Mouse (Mus musculus): ENCODE data around the gene Olfr1380. TPM values are rescaled to one million over a fixed set of nuclear protein-coding genes. Genes with fewer than 3 reads are reported as not detected.
"Not testable (repeated sequence)": the region's sequence is repeated elsewhere in the genome, so short reads cannot be mapped to it uniquely, and the experiment has no call there.

Gene Olfr1380
- polyA plus RNA-seq, 1 experiment from 2014 or later = not detected

DNA sequence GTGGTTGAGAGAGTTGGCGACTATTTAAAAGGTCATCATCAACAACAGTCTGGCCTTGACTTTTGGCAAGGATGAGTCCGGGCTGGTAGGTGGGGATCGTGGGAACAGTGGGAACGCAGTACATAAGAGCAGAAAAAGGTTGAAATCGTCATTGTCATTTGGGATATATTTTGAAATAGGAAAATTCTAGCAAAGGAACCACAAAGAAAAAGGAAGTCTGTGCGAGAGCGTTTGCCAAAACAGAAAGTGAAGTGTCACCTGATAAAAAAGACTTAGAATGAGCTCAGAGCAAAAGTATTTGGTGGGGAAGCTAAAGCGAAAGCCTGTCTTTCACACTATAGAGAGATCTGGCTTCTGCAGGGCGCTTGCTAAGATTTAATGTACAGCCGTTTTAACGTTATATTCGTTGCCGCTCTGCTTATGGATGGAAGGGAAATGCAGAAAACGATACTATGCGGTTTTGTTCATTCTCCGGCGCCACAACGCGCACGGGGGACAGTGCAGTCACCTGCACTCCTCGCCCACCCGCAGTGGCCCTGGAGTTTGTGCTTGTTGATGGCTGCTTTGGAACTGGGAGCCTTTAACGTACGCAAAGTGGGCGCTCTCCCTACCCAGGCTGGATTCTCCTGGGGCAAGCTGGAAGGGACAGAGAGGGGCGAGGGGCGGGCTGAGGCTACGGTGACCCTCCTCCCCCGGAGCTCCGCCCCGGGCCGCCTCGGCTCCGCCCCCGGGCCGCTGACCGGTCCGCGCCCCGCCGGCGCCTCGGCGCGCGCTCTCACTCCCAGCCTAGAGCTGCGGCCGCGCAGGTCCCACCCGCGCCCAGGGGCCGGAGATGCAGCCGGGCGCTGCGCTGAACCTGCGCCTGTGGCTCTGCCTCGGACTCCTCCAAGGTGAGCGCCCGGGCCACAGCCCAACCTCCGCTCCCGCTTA lies 52.5 kb downstream of the Olfr1380 start, which contains the start of gene Flt4:
Gene Flt4 (plus strand): TSS at position 326 of the 930 bp plus-strand sequence.
- not testable (repeated sequence) for H3K27ac ChIP-seq
- peaks cover 10% of the 10 kb centered on the region for H3K4me1 ChIP-seq

GRCm38 (mm10) chr11:49609868-49610824 lies 53.5 kb downstream of the Olfr1380 start:
- Histone ChIP-seq H3K27me3 (ENCODE audit: low read depth, poor library complexity, severe bottlenecking) (peaks cover 82% of the 10 kb centered on the region), H3K4me1 (peaks cover 10% of the 10 kb centered on the region), H3K4me3 (peak overlapping the region; percentile 55)
- not testable (repeated sequence) for H3K36me3 ChIP-seq; H3K27ac ChIP-seq; H3K9me3 ChIP-seq (replicated peaks)
- 2% methylated on average over 52 of the region's 52 CpGs for WGBS
- peak; percentile 53 for DNase-seq (ENCODE audit: low spot score)

More for the DNA sequence above, 52.5 kb downstream of the Olfr1380 start, which contains the start of gene Flt4:
- H3K4me3 ChIP-seq = peak within 1 kb of the TSS; percentile 55
- H3K27me3 ChIP-seq (ENCODE audit: low read depth, poor library complexity, severe bottlenecking) = peaks cover 72% of the 10 kb centered on the region
- not testable (repeated sequence) for H3K36me3 ChIP-seq; H3K9me3 ChIP-seq (replicated peaks)
- peak; percentile 54 for DNase-seq (ENCODE audit: low spot score)
- 6% methylated on average over 61 of the region's 61 CpGs for WGBS

- not testable (repeated sequence) for DNase-seq (ENCODE audit: low spot score); H3K27ac ChIP-seq; H3K4me3 ChIP-seq; H3K9me3 ChIP-seq (replicated peaks); H3K36me3 ChIP-seq
- Histone ChIP-seq H3K4me1 (peaks cover 10% of the 10 kb centered on the region), H3K27me3 (ENCODE audit: low read depth, poor library complexity, severe bottlenecking) (peaks cover 89% of the 10 kb centered on the region)
- 13% methylated on average over 3 of the region's 3 CpGs for WGBS
These were observed 54.7 kb downstream of the Olfr1380 start for GRCm38 (mm10) chr11:49611349-49611748.

GRCm38 (mm10) chr11:49612154-49612553 lies 55.5 kb downstream of the Olfr1380 start:
- WGBS = 60% methylated on average over 3 of the region's 3 CpGs
- no peak for DNase-seq (ENCODE audit: low spot score)

DNA sequence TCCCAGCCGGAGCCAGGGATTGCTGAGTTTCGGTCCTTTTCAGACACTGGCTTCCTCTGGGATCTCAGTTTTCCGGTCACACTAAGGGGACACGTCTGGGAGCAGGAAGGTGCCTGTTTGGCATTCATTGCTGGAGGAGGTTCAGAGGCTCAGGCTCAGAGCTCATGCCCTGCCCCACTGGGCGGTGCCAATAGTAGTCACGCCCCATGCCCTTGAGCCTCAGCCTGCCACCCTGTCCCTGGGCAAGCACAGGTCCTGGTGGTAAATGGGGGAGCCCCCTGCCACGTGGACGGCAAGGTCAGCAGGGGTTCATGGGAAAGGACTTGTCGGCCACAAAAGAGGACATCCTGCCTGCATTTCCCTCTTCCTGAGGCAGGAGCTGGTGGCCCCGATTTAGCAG lies 56.7 kb downstream of the Olfr1380 start:
- Histone ChIP-seq H3K4me1 (peaks cover 10% of the 10 kb centered on the region), H3K4me3 (no peak overlapping the region), H3K27ac (no peak overlapping the region), H3K36me3 (no peaks in the 10 kb centered on the region), H3K9me3 (replicated peaks) (no peaks in the 10 kb centered on the region), H3K27me3 (ENCODE audit: low read depth, poor library complexity, severe bottlenecking) (peaks cover 71% of the 10 kb centered on the region)
- DNase-seq (ENCODE audit: low spot score) = no peak
- 12% methylated on average over 10 of the region's 10 CpGs for WGBS

More at GRCm38 (mm10) chr11:49612154-49612553, 55.5 kb downstream of the Olfr1380 start:
- H3K9me3 ChIP-seq (replicated peaks) = no peaks in the 10 kb centered on the region
- H3K4me1 ChIP-seq = peaks cover 10% of the 10 kb centered on the region
- no peak overlapping the region for H3K4me3 ChIP-seq
- H3K36me3 ChIP-seq = no peaks in the 10 kb centered on the region
- H3K27ac ChIP-seq = no peak overlapping the region
- H3K27me3 ChIP-seq (ENCODE audit: low read depth, poor library complexity, severe bottlenecking) = peaks cover 83% of the 10 kb centered on the region

Other genes starting within 250 kb of the Olfr1380 start
- not detected in 2 replicates for gene Olfr1391, start 234.1 kb upstream of the Olfr1380 start, polyA plus RNA-seq (2016; fragmentation: Nextera tagmentation; extraction: Ambion mirVana)
- gene Olfr1390, start 221.7 kb upstream of the Olfr1380 start, polyA plus RNA-seq (2016; fragmentation: Nextera tagmentation; extraction: Ambion mirVana) = not detected in 2 replicates
- gene Olfr1389, start 133.8 kb upstream of the Olfr1380 start, polyA plus RNA-seq (2016; fragmentation: Nextera tagmentation; extraction: Ambion mirVana) = not detected in 2 replicates
- 0.09 and 0.10 TPM in 2 replicates for gene Olfr1388, start 120.3 kb upstream of the Olfr1380 start, polyA plus RNA-seq (2016; fragmentation: Nextera tagmentation; extraction: Ambion mirVana)
- not detected in 2 replicates for gene Olfr1387, start 101.5 kb upstream of the Olfr1380 start, polyA plus RNA-seq (2016; fragmentation: Nextera tagmentation; extraction: Ambion mirVana)
- gene Olfr1386, start 91.8 kb upstream of the Olfr1380 start, polyA plus RNA-seq (2016; fragmentation: Nextera tagmentation; extraction: Ambion mirVana) = not detected in 2 replicates
- gene Olfr1385, start 67.8 kb upstream of the Olfr1380 start, polyA plus RNA-seq (2016; fragmentation: Nextera tagmentation; extraction: Ambion mirVana) = not detected in 2 replicates
- gene Olfr1384, start 50.2 kb upstream of the Olfr1380 start, polyA plus RNA-seq (2016; fragmentation: Nextera tagmentation; extraction: Ambion mirVana) = not detected in 2 replicates
- gene Olfr1383, start 37.2 kb upstream of the Olfr1380 start, polyA plus RNA-seq (2016; fragmentation: Nextera tagmentation; extraction: Ambion mirVana) = not detected in 2 replicates
- not detected in 2 replicates for gene Olfr1382, start 28.6 kb upstream of the Olfr1380 start, polyA plus RNA-seq (2016; fragmentation: Nextera tagmentation; extraction: Ambion mirVana)
- not detected in 2 replicates for gene Olfr1381, start 13.4 kb upstream of the Olfr1380 start, polyA plus RNA-seq (2016; fragmentation: Nextera tagmentation; extraction: Ambion mirVana)
- 6.4 and 6.6 TPM in 2 replicates for gene Flt4, start 52.4 kb downstream of the Olfr1380 start, polyA plus RNA-seq (2016; fragmentation: Nextera tagmentation; extraction: Ambion mirVana)
- not detected in 2 replicates for gene Scgb3a1, start 106.7 kb downstream of the Olfr1380 start, polyA plus RNA-seq (2016; fragmentation: Nextera tagmentation; extraction: Ambion mirVana)
- 59.1 and 63.4 TPM in 2 replicates for gene Cnot6, start 155.8 kb downstream of the Olfr1380 start, polyA plus RNA-seq (2016; fragmentation: Nextera tagmentation; extraction: Ambion mirVana)
- gene Gfpt2, start 237.3 kb downstream of the Olfr1380 start, polyA plus RNA-seq (2016; fragmentation: Nextera tagmentation; extraction: Ambion mirVana) = 39.2 and 43.3 TPM in 2 replicates

Measured in limb, embryonic 10.5 days (tissue).